Mouse (Mus musculus): Measurements from ENCODE around the gene Usf3.

GRCm38 (mm10) chr16:44139536-44140185, 33.4 kb upstream of the Usf3 start, which contains the start of the genes Atp6v1a and Naa50:
- TF ChIP-seq CTCF (IDR thresholded peaks at IDR 0.05; ENCODE audit: borderline replicate concordance, extremely low read depth, insufficient read depth, insufficient read length) (no peak), POLR2A (IDR thresholded peaks at IDR 0.05; ENCODE audit: borderline replicate concordance, extremely low read depth, insufficient read depth, insufficient read length, poor library complexity, severe bottlenecking) (peak; percentile 87)
